10 mouse cellular contexts compared by ENCODE assay signal in genomic region chr14:118233786-118234540, GRCm38 (mm10). TPM values are rescaled to one million over a fixed set of nuclear protein-coding genes. Genes with fewer than 3 reads are reported as not detected.
A peak's percentile ranks its signal among the peaks of the same experiment; 100 is the strongest.
DNase-seq lines count a peak whose midpoint lies in the region; ATAC-seq and TF ChIP-seq lines count a peak whose summit lies in the region.
"Had no signal": no experiment of that assay in that cellular context is flagged by ENCODE, and none has a peak within 500 bp of the region (broad histone marks: within the 10 kb centered on the region; RNA-seq: fewer than 3 reads in every experiment).

No protein-coding gene starts in this region.

- H3K9me3 ChIP-seq in embryonic facial prominence, embryonic 11.5 days (replicated peaks; ENCODE audit: control insufficient read depth, low read length) = no peaks in the 10 kb centered on the region
- no peaks in the 10 kb centered on the region for H3K9me3 ChIP-seq in hindbrain, embryonic 14.5 days (ENCODE audit: control insufficient read depth, low read length)
- H3K9me3 ChIP-seq in neural tube, embryonic 13.5 days = no peaks in the 10 kb centered on the region

- peak overlapping the region; percentile 92 for H3K4me2 ChIP-seq in embryonic facial prominence, embryonic 11.5 days (ENCODE audit: low read depth, low read length)
- H3K4me2 ChIP-seq in hindbrain, embryonic 14.5 days (replicated peaks) = peak overlapping the region; percentile 88
- H3K4me2 ChIP-seq in neural tube, embryonic 13.5 days = peak overlapping the region; percentile 80

- ATAC-seq in embryonic facial prominence, embryonic 11.5 days (replicated peaks; ENCODE audit: insufficient number of reproducible peaks, low FRiP score, low TSS enrichment, low read depth) = no peak
- no peak for ATAC-seq in hindbrain, embryonic 14.5 days (ENCODE audit: low FRiP score)
- ATAC-seq in neural tube, embryonic 13.5 days (ENCODE audit: low read depth) = no peak

- peaks cover 53% of the 10 kb centered on the region for H3K27me3 ChIP-seq in embryonic facial prominence, embryonic 11.5 days (ENCODE audit: control insufficient read depth, insufficient read depth, low read length)
- H3K27me3 ChIP-seq in hindbrain, embryonic 14.5 days (ENCODE audit: control insufficient read depth, insufficient read depth, low read length) = peaks cover 75% of the 10 kb centered on the region
- H3K27me3 ChIP-seq in neural tube, embryonic 13.5 days = peaks cover 86% of the 10 kb centered on the region
- H3K27me3 ChIP-seq in cerebellum, adult 2 months (ENCODE audit: control insufficient read depth, insufficient read depth, low read length) = peaks cover 8% of the 10 kb centered on the region; the same call in 1 of the 2 replicates

- peak overlapping the region; percentile 59 for H3K4me3 ChIP-seq in layer of hippocampus, adult 2 months
- H3K4me3 ChIP-seq in embryonic facial prominence, embryonic 11.5 days (ENCODE audit: low read depth, low read length) = peak overlapping the region; percentile 53
- peak overlapping the region; percentile 54 for H3K4me3 ChIP-seq in hindbrain, embryonic 14.5 days (replicated peaks; ENCODE audit: low read length)
- peak overlapping the region; percentile 56 for H3K4me3 ChIP-seq in neural tube, embryonic 13.5 days
- H3K4me3 ChIP-seq in cerebellum, adult 2 months (replicated peaks; ENCODE audit: insufficient read depth, low read depth, low read length) = no peak overlapping the region

- H3K9ac ChIP-seq in embryonic facial prominence, embryonic 11.5 days (replicated peaks; ENCODE audit: low read length) = peak overlapping the region; percentile 52
- H3K9ac ChIP-seq in hindbrain, embryonic 14.5 days = peak overlapping the region; percentile 64
- H3K9ac ChIP-seq in neural tube, embryonic 13.5 days = peak overlapping the region; percentile 80

- H3K36me3 ChIP-seq in embryonic facial prominence, embryonic 11.5 days (replicated peaks; ENCODE audit: control insufficient read depth, insufficient read depth, low read depth, low read length) = no peaks in the 10 kb centered on the region
- no peaks in the 10 kb centered on the region for H3K36me3 ChIP-seq in hindbrain, embryonic 14.5 days (replicated peaks; ENCODE audit: control insufficient read depth, insufficient read depth)
- no peaks in the 10 kb centered on the region for H3K36me3 ChIP-seq in neural tube, embryonic 13.5 days

- no peak for TF ChIP-seq CTCF in layer of hippocampus, adult 2 months (conservative IDR thresholded peaks at IDR 0.05)
- no peak for TF ChIP-seq CTCF in cerebellum, adult 2 months (IDR thresholded peaks at IDR 0.05; ENCODE audit: borderline replicate concordance, insufficient read depth, low read depth, low read length)

- H3K4me1 ChIP-seq in embryonic facial prominence, embryonic 11.5 days (ENCODE audit: control insufficient read depth, insufficient read depth, low read length) = peaks cover 13% of the 10 kb centered on the region
- peaks cover 21% of the 10 kb centered on the region; the same call in 1 of the 2 replicates for H3K4me1 ChIP-seq in hindbrain, embryonic 14.5 days (replicated peaks; ENCODE audit: control insufficient read depth, insufficient read depth, low read length)
- H3K4me1 ChIP-seq in neural tube, embryonic 13.5 days (replicated peaks) = peaks cover 62% of the 10 kb centered on the region
- H3K4me1 ChIP-seq in cerebellum, adult 2 months (ENCODE audit: control insufficient read depth, insufficient read depth, low read length) = no peaks in the 10 kb centered on the region

- 3% methylated on average over 26 of the region's 26 CpGs for WGBS in embryonic facial prominence, embryonic 11.5 days
- WGBS in hindbrain, embryonic 14.5 days = 3% methylated on average over 26 of the region's 26 CpGs
- 2% methylated on average over 26 of the region's 26 CpGs for WGBS in neural tube, embryonic 13.5 days
- 6% methylated on average over 26 of the region's 26 CpGs for WGBS in cerebellum, adult 2 months

- peak overlapping the region; percentile 74 for H3K27ac ChIP-seq in layer of hippocampus, adult 2 months
- no peak overlapping the region for H3K27ac ChIP-seq in embryonic facial prominence, embryonic 11.5 days (replicated peaks; ENCODE audit: low read depth, low read length)
- H3K27ac ChIP-seq in hindbrain, embryonic 14.5 days = peak overlapping the region; percentile 75; the same call in 1 of the 2 replicates
- peak overlapping the region; percentile 87 for H3K27ac ChIP-seq in neural tube, embryonic 13.5 days (replicated peaks)
- no peak overlapping the region for H3K27ac ChIP-seq in cerebellum, adult 2 months (ENCODE audit: insufficient read depth, low read length)

- DNase-seq in layer of hippocampus, adult 2 months (ENCODE audit: low spot score in 2 of 2) = no peak
- DNase-seq in layer of hippocampus, postnatal 10 days (ENCODE audit: low spot score in 2 of 2) = no peak
- DNase-seq in embryonic facial prominence, embryonic 11.5 days (ENCODE audit: low spot score) = peak; percentile 38
- peak; percentile 36 for DNase-seq in hindbrain, embryonic 14.5 days (ENCODE audit: low spot score)
- DNase-seq in adrenal gland, postnatal 4 days (ENCODE audit: low spot score in 2 of 2) = no peak
- DNase-seq in cerebellum, adult 2 months = no peak
- no peak for DNase-seq in spleen, postnatal 36 days (ENCODE audit: low spot score in 2 of 2)

- TF ChIP-seq POLR2A in cerebellum, adult 2 months (IDR thresholded peaks at IDR 0.05; ENCODE audit: borderline replicate concordance, insufficient read depth, low read length) = no peak

RNA-seq across cellular contexts. Expression of gene Sox21, which starts 2.9 kb away (rescaled TPM):
- 1 to 10 TPM; 7.6 to 9.7 TPM for total RNA-seq in layer of hippocampus, adult 2 months (2021)
- 10 to 100 TPM; 11.8 to 13.1 TPM for total RNA-seq in layer of hippocampus, postnatal 10 days (2021)
- 2.7 and 5.0 TPM in 2 replicates for polyA plus RNA-seq in embryonic facial prominence, embryonic 11.5 days (2014; fragmentation: Nextera tagmentation; extraction: Ambion mirVana)
- 5.9 and 9.3 TPM in 2 replicates for polyA plus RNA-seq in hindbrain, embryonic 14.5 days (2014; fragmentation: Nextera tagmentation; extraction: Ambion mirVana)
- 5.6 and 6.0 TPM in 2 replicates for polyA plus RNA-seq in neural tube, embryonic 13.5 days (2015; fragmentation: Nextera tagmentation; extraction: Ambion mirVana)
- under 1 TPM; 0.11 to 0.17 TPM for total RNA-seq in adrenal gland, postnatal 4 days (2021)
- 4.9 and 5.6 TPM in 2 replicates for polyA plus RNA-seq in cerebellum, adult 2 months (2012; rRNA removed)
- total RNA-seq: heart, postnatal 36 days had no signal

RNA-seq across cellular contexts. Expression of gene Gm9376, which starts 32.8 kb away (rescaled TPM):
- not detected for total RNA-seq in layer of hippocampus, adult 2 months (2021)
- total RNA-seq in layer of hippocampus, postnatal 10 days (2021) = not detected
- not detected in 2 replicates for polyA plus RNA-seq in embryonic facial prominence, embryonic 11.5 days (2014; fragmentation: Nextera tagmentation; extraction: Ambion mirVana)
- not detected in 2 replicates for polyA plus RNA-seq in hindbrain, embryonic 14.5 days (2014; fragmentation: Nextera tagmentation; extraction: Ambion mirVana)
- polyA plus RNA-seq in neural tube, embryonic 13.5 days (2015; fragmentation: Nextera tagmentation; extraction: Ambion mirVana) = not detected in 2 replicates
- not detected for total RNA-seq in adrenal gland, postnatal 4 days (2021)
- polyA plus RNA-seq in cerebellum, adult 2 months (2012; rRNA removed) = not detected in 2 replicates
- total RNA-seq: heart, postnatal 36 days had no signal
- polyA plus RNA-seq: urinary bladder, adult 2 months had no signal

Comparison
In these comparisons a context has a peak if more than half of its experiments do, and no peak if none do; other contexts are left out.
1. DNase-seq: peak in embryonic facial prominence, embryonic 11.5 days (single experiment) and hindbrain, embryonic 14.5 days (single experiment); none in layer of hippocampus, adult 2 months (0 of 2), layer of hippocampus, postnatal 10 days (0 of 2), adrenal gland, postnatal 4 days (0 of 2), cerebellum, adult 2 months (0 of 2) and spleen, postnatal 36 days (0 of 2).
2. H3K27ac ChIP-seq: peak in layer of hippocampus, adult 2 months (single experiment), hindbrain, embryonic 14.5 days (single experiment) and neural tube, embryonic 13.5 days (single experiment); none in embryonic facial prominence, embryonic 11.5 days (single experiment) and cerebellum, adult 2 months (single experiment).
3. Peak in every context shown above with its lines, with median percentiles within 50 percentile points of each other: H3K4me2 ChIP-seq and H3K9ac ChIP-seq.